Mouse (Mus musculus) megakaryocyte, embryonic 14.5 days (primary cell): ENCODE measurements around the gene Epop.

ENCODE experiments used
- FLI1 ChIP-seq: IDR thresholded peaks from 2 replicates; pipeline ENCODE4 v1.6.1; 2012; ENCODE audit warnings: low read length, inconsistent platforms, mixed read lengths
- GATA1 ChIP-seq: IDR thresholded peaks from 3 replicates; pipeline ENCODE4 v1.6.1; 2012; ENCODE audit warnings: mixed read lengths, low read length, inconsistent platforms, borderline replicate concordance

GRCm38 (mm10) chr11:97594136-97594535 is 35.4 kb downstream of the Epop start:
- no peak for TF ChIP-seq FLI1
- TF ChIP-seq GATA1, result no peak
